Comparison of ENCODE assay signal across 8 mouse cellular contexts in the genomic region with DNA sequence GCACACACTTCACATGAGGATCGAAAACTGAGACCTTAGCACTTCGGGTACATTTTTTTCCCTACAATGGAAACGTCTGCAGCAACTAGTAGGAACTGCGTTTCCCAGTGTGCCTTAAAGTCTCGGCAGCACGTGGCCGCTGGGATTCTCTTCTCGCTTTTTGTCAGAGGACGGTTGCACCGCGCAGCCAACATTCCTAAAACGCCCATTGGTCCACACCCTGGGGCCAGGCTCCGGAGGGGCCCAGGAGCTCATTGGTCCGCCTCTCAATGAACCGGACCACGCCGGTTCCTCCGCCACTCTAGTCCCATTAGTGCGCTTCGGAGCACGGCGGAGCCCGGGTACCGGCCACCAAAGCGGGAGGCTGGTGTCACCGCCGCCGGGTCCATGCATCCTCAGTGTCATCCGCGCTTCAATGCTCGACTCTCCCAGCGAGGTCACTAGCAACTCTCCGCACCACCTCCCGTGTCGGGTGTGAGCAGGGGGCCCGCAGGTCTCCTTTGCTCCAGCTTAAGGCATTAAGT. TPM values are rescaled to one million over a fixed set of nuclear protein-coding genes. Genes with fewer than 3 reads are reported as not detected.
A peak's percentile ranks its signal among the peaks of the same experiment; 100 is the strongest.
DNase-seq lines count a peak whose midpoint lies in the region; ATAC-seq and TF ChIP-seq lines count a peak whose summit lies in the region.

No protein-coding gene starts in this region.

- WGBS in embryonic facial prominence, embryonic 15.5 days: under 1% methylated on average over 36 of the region's 36 CpGs
- under 1% methylated on average over 36 of the region's 36 CpGs for WGBS in kidney, embryonic 14.5 days
- WGBS in limb, embryonic 14.5 days: under 1% methylated on average over 34 of the region's 36 CpGs
- WGBS in midbrain, embryonic 16.5 days: under 1% methylated on average over 36 of the region's 36 CpGs

- H3K27ac ChIP-seq in bone marrow macrophage, adult 2 months (ENCODE audit: insufficient read depth, low read depth, low read length): peak overlapping the region; percentile 67
- peak overlapping the region; percentile 91 for H3K27ac ChIP-seq in embryonic facial prominence, embryonic 15.5 days (replicated peaks)
- H3K27ac ChIP-seq in kidney, embryonic 14.5 days (ENCODE audit: low read depth, low read length): peak overlapping the region; percentile 94
- peak overlapping the region; percentile 90 for H3K27ac ChIP-seq in limb, embryonic 14.5 days (replicated peaks; ENCODE audit: low read depth, low read length)
- peak overlapping the region; percentile 91 for H3K27ac ChIP-seq in midbrain, embryonic 16.5 days (ENCODE audit: low read length)

- ATAC-seq in embryonic facial prominence, embryonic 15.5 days (ENCODE audit: insufficient number of reproducible peaks, low FRiP score, low TSS enrichment, low read depth): peak; percentile 74
- ATAC-seq in kidney, embryonic 14.5 days (ENCODE audit: low FRiP score, low TSS enrichment): peak; percentile 88
- peak; percentile 81 for ATAC-seq in limb, embryonic 14.5 days (ENCODE audit: low FRiP score, low read depth)
- peak; percentile 55 for ATAC-seq in midbrain, embryonic 16.5 days

- no peak for TF ChIP-seq POLR2A in bone marrow macrophage, adult 2 months (IDR thresholded peaks at IDR 0.05; ENCODE audit: borderline replicate concordance, low read depth, low read length)
- TF ChIP-seq POLR2A in limb, embryonic 14.5 days (IDR thresholded peaks at IDR 0.05; ENCODE audit: borderline replicate concordance, extremely low read depth, insufficient read depth, insufficient read length): 0 out of 2 replicates have a peak, but pooled peaks have one; percentile 13

- H3K4me3 ChIP-seq in bone marrow macrophage, adult 2 months (ENCODE audit: insufficient read depth, low read length): peak overlapping the region; percentile 67
- peak overlapping the region; percentile 94 for H3K4me3 ChIP-seq in embryonic facial prominence, embryonic 15.5 days (replicated peaks)
- peak overlapping the region; percentile 95 for H3K4me3 ChIP-seq in kidney, embryonic 14.5 days (ENCODE audit: low read length)
- peak overlapping the region; percentile 95 for H3K4me3 ChIP-seq in limb, embryonic 14.5 days (replicated peaks; ENCODE audit: low read length)
- H3K4me3 ChIP-seq in midbrain, embryonic 16.5 days (ENCODE audit: low read depth, low read length): peak overlapping the region; percentile 80

- TF ChIP-seq CTCF in bone marrow macrophage, adult 2 months (IDR thresholded peaks at IDR 0.05; ENCODE audit: low read depth, low read length): no peak

- no peaks in the 10 kb centered on the region for H3K36me3 ChIP-seq in embryonic facial prominence, embryonic 15.5 days
- H3K36me3 ChIP-seq in kidney, embryonic 14.5 days (ENCODE audit: control insufficient read depth, insufficient read depth, low read length): no peaks in the 10 kb centered on the region
- H3K36me3 ChIP-seq in limb, embryonic 14.5 days (ENCODE audit: control insufficient read depth, insufficient read depth, low read length): no peaks in the 10 kb centered on the region
- H3K36me3 ChIP-seq in midbrain, embryonic 16.5 days (ENCODE audit: control insufficient read depth, insufficient read depth, low read length): no peaks in the 10 kb centered on the region

- H3K27me3 ChIP-seq in embryonic facial prominence, embryonic 15.5 days: no peaks in the 10 kb centered on the region
- H3K27me3 ChIP-seq in kidney, embryonic 14.5 days (ENCODE audit: control insufficient read depth, insufficient read depth, low read length): no peaks in the 10 kb centered on the region
- no peaks in the 10 kb centered on the region for H3K27me3 ChIP-seq in limb, embryonic 14.5 days (ENCODE audit: control insufficient read depth, insufficient read depth, low read length)
- H3K27me3 ChIP-seq in midbrain, embryonic 16.5 days (ENCODE audit: control insufficient read depth, insufficient read depth, low read depth, low read length): no peaks in the 10 kb centered on the region

- no peaks in the 10 kb centered on the region for H3K9me3 ChIP-seq in embryonic facial prominence, embryonic 15.5 days (replicated peaks)
- H3K9me3 ChIP-seq in kidney, embryonic 14.5 days (ENCODE audit: control insufficient read depth, low read length): no peaks in the 10 kb centered on the region
- no peaks in the 10 kb centered on the region for H3K9me3 ChIP-seq in limb, embryonic 14.5 days (ENCODE audit: control insufficient read depth, low read length)
- H3K9me3 ChIP-seq in midbrain, embryonic 16.5 days (replicated peaks; ENCODE audit: control insufficient read depth, low read length, poor library complexity, severe bottlenecking): no peaks in the 10 kb centered on the region

- H3K9ac ChIP-seq in embryonic facial prominence, embryonic 15.5 days: peak overlapping the region; percentile 87
- peak overlapping the region; percentile 96 for H3K9ac ChIP-seq in kidney, embryonic 14.5 days (ENCODE audit: low read depth, low read length)
- H3K9ac ChIP-seq in limb, embryonic 14.5 days (ENCODE audit: low read depth, low read length, severe bottlenecking): peak overlapping the region; percentile 93
- peak overlapping the region; percentile 94 for H3K9ac ChIP-seq in midbrain, embryonic 16.5 days (ENCODE audit: low read depth, low read length)

- peak; percentile 60 to 63 for DNase-seq in B cell, adult 2 months
- peak; percentile 87 to 89 for DNase-seq in heart, adult 9 months (ENCODE audit: low spot score in 2 of 2)
- DNase-seq in limb, embryonic 14.5 days (ENCODE audit: low spot score): peak; percentile 91
- DNase-seq in spleen, postnatal 14 days (ENCODE audit: low spot score in 2 of 2): peak; percentile 61 to 62

- H3K4me2 ChIP-seq in embryonic facial prominence, embryonic 15.5 days (replicated peaks): peak overlapping the region; percentile 79
- H3K4me2 ChIP-seq in kidney, embryonic 14.5 days (replicated peaks; ENCODE audit: low read depth, low read length): peak overlapping the region; percentile 49
- peak overlapping the region; percentile 68 for H3K4me2 ChIP-seq in limb, embryonic 14.5 days (replicated peaks; ENCODE audit: low read depth, low read length, severe bottlenecking)
- peak overlapping the region; percentile 61 for H3K4me2 ChIP-seq in midbrain, embryonic 16.5 days (ENCODE audit: low read length)

- H3K4me1 ChIP-seq in bone marrow macrophage, adult 2 months (ENCODE audit: control insufficient read depth, insufficient read depth, low read length): peaks cover 14% of the 10 kb centered on the region
- H3K4me1 ChIP-seq in embryonic facial prominence, embryonic 15.5 days: peaks cover 10% of the 10 kb centered on the region
- H3K4me1 ChIP-seq in kidney, embryonic 14.5 days (ENCODE audit: control insufficient read depth, insufficient read depth, low read length): peaks cover 21% of the 10 kb centered on the region
- peaks cover 13% of the 10 kb centered on the region for H3K4me1 ChIP-seq in limb, embryonic 14.5 days (ENCODE audit: control insufficient read depth, insufficient read depth, low read length)
- peaks cover 22% of the 10 kb centered on the region for H3K4me1 ChIP-seq in midbrain, embryonic 16.5 days (ENCODE audit: control insufficient read depth, insufficient read depth, low read length)

RNA-seq across cellular contexts. Expression of a gene that starts 1.3 kb away (rescaled TPM):
- polyA plus RNA-seq in bone marrow macrophage, adult 2 months (2012; ENCODE audit: insufficient read depth, insufficient read length, missing spikeins): 40.0 and 44.2 TPM in 2 replicates
- polyA plus RNA-seq in embryonic facial prominence, embryonic 15.5 days (2015; fragmentation: Nextera tagmentation; extraction: Ambion mirVana): 44.5 and 46.5 TPM in 2 replicates
- 78.8 and 80.9 TPM in 2 replicates for polyA plus RNA-seq in kidney, embryonic 14.5 days (2014; fragmentation: Nextera tagmentation; extraction: Ambion mirVana)
- 51.6 and 58.0 TPM in 2 replicates for polyA plus RNA-seq in limb, embryonic 14.5 days (2012; rRNA removed)
- 56.3 and 59.8 TPM in 2 replicates for polyA plus RNA-seq in limb, embryonic 14.5 days (2014; fragmentation: Nextera tagmentation; extraction: Ambion mirVana)
- 40.8 and 41.9 TPM in 2 replicates for polyA plus RNA-seq in midbrain, embryonic 16.5 days (2015; fragmentation: Nextera tagmentation; extraction: Ambion mirVana)

RNA-seq across cellular contexts. Expression of a gene that starts 38.7 kb away (rescaled TPM):
- polyA plus RNA-seq in bone marrow macrophage, adult 2 months (2012; ENCODE audit: insufficient read depth, insufficient read length, missing spikeins): 38.4 and 41.2 TPM in 2 replicates
- 9.7 and 10.0 TPM in 2 replicates for polyA plus RNA-seq in embryonic facial prominence, embryonic 15.5 days (2015; fragmentation: Nextera tagmentation; extraction: Ambion mirVana)
- 6.7 and 10.8 TPM in 2 replicates for polyA plus RNA-seq in kidney, embryonic 14.5 days (2014; fragmentation: Nextera tagmentation; extraction: Ambion mirVana)
- 13.5 and 15.6 TPM in 2 replicates for polyA plus RNA-seq in limb, embryonic 14.5 days (2012; rRNA removed)
- polyA plus RNA-seq in limb, embryonic 14.5 days (2014; fragmentation: Nextera tagmentation; extraction: Ambion mirVana): 12.2 and 14.4 TPM in 2 replicates
- polyA plus RNA-seq in midbrain, embryonic 16.5 days (2015; fragmentation: Nextera tagmentation; extraction: Ambion mirVana): 7.2 and 7.7 TPM in 2 replicates

RNA-seq across cellular contexts. Expression of a gene that starts 42.8 kb away (rescaled TPM):
- polyA plus RNA-seq in bone marrow macrophage, adult 2 months (2012; ENCODE audit: insufficient read depth, insufficient read length, missing spikeins): 36.4 and 47.3 TPM in 2 replicates
- polyA plus RNA-seq in embryonic facial prominence, embryonic 15.5 days (2015; fragmentation: Nextera tagmentation; extraction: Ambion mirVana): 80.3 and 82.5 TPM in 2 replicates
- 147 and 190 TPM in 2 replicates for polyA plus RNA-seq in kidney, embryonic 14.5 days (2014; fragmentation: Nextera tagmentation; extraction: Ambion mirVana)
- polyA plus RNA-seq in limb, embryonic 14.5 days (2012; rRNA removed): 25.2 and 47.9 TPM in 2 replicates
- 88.6 and 91.4 TPM in 2 replicates for polyA plus RNA-seq in limb, embryonic 14.5 days (2014; fragmentation: Nextera tagmentation; extraction: Ambion mirVana)
- 73.7 and 86.3 TPM in 2 replicates for polyA plus RNA-seq in midbrain, embryonic 16.5 days (2015; fragmentation: Nextera tagmentation; extraction: Ambion mirVana)

RNA-seq across cellular contexts. Expression of a gene that starts 53.9 kb away (rescaled TPM):
- 27.4 and 28.9 TPM in 2 replicates for polyA plus RNA-seq in bone marrow macrophage, adult 2 months (2012; ENCODE audit: insufficient read depth, insufficient read length, missing spikeins)
- 52.7 and 54.9 TPM in 2 replicates for polyA plus RNA-seq in embryonic facial prominence, embryonic 15.5 days (2015; fragmentation: Nextera tagmentation; extraction: Ambion mirVana)
- polyA plus RNA-seq in kidney, embryonic 14.5 days (2014; fragmentation: Nextera tagmentation; extraction: Ambion mirVana): 82.7 and 98.1 TPM in 2 replicates
- polyA plus RNA-seq in limb, embryonic 14.5 days (2012; rRNA removed): 16.8 and 25.0 TPM in 2 replicates
- 54.5 TPM in 2 replicates for polyA plus RNA-seq in limb, embryonic 14.5 days (2014; fragmentation: Nextera tagmentation; extraction: Ambion mirVana)
- polyA plus RNA-seq in midbrain, embryonic 16.5 days (2015; fragmentation: Nextera tagmentation; extraction: Ambion mirVana): 64.8 and 68.8 TPM in 2 replicates

Comparison
In these comparisons a context has a peak if more than half of its experiments do, and no peak if none do; other contexts are left out.
1. Peak in every context shown above with its lines: DNase-seq, ATAC-seq, H3K4me3 ChIP-seq and H3K27ac ChIP-seq.